Mouse (Mus musculus): ENCODE measurements around the gene Ajap1. TPM values are rescaled to one million over a fixed set of nuclear protein-coding genes. Genes with fewer than 3 reads are reported as not detected.

Ajap1 gene
- 0.18 and 0.22 TPM in 2 replicates for polyA plus RNA-seq (2012; rRNA removed)

GRCm38 (mm10) chr4:153482459-153483338, at the start of gene Ajap1:
TSS of gene Ajap1 (minus strand) at chr4:153482811.

Data from stomach, adult 2 months (tissue).